Mouse (Mus musculus) hindbrain, embryonic 15.5 days (tissue): Measurements from ENCODE around the gene Plxnd1. TPM values are rescaled to one million over a fixed set of nuclear protein-coding genes. Genes with fewer than 3 reads are reported as not detected.

ENCODE experiments used
- ATAC-seq: fragments of 200-750 bp; cut with Nextera tagmentation; 2 replicates; pipeline ENCODE4 v1.8.0; 2017; ENCODE audit warnings: low read depth, moderate number of reproducible peaks, moderate TSS enrichment; ENCODE audit not compliant: low FRiP score
- H3K27ac ChIP-seq: fragments of 300-500 bp; sonication (generic); replicated peaks from 2 replicates; pipeline ENCODE4 v1.5.1; 2015; ENCODE audit warnings: mild to moderate bottlenecking, inconsistent platforms
- H3K27me3 ChIP-seq: fragments of 300-500 bp; sonication (generic); 2 replicates; pipeline ENCODE4 v1.6.1; 2015; ENCODE audit warnings: control low read depth, inconsistent platforms
- H3K36me3 ChIP-seq: fragments of 300-500 bp; sonication (generic); 2 replicates; pipeline ENCODE4 v1.6.1; 2015; ENCODE audit warnings: control low read depth, inconsistent platforms
- H3K4me1 ChIP-seq: fragments of 300-500 bp; sonication (generic); replicated peaks from 2 replicates; pipeline ENCODE4 v1.6.1; 2015; ENCODE audit warnings: control low read depth, inconsistent platforms
- H3K4me2 ChIP-seq: fragments of 300-500 bp; sonication (generic); 2 replicates; pipeline ENCODE4 v1.6.1; 2015; ENCODE audit warnings: moderate library complexity, mild to moderate bottlenecking, inconsistent platforms
- H3K4me3 ChIP-seq: fragments of 300-500 bp; sonication (generic); 2 replicates; pipeline ENCODE4 v1.5.1; 2015; ENCODE audit warnings: mild to moderate bottlenecking, inconsistent platforms
- H3K9ac ChIP-seq: fragments of 300-500 bp; sonication (generic); 2 replicates; pipeline ENCODE4 v1.6.1; 2015; ENCODE audit warnings: inconsistent platforms
- H3K9me3 ChIP-seq: fragments of 300-500 bp; sonication (generic); 2 replicates; pipeline ENCODE4 v1.6.1; 2016; ENCODE audit warnings: control low read depth, inconsistent platforms
- WGBS: fragments of 180-500 bp; shearing (Covaris S2); methylation state at CpG from one replicate; pipeline ENCODE4 v1.1.7; 2015; 5-methylcytosine and 5-hydroxymethylcytosine counted together
- polyA plus RNA-seq: library from polyadenylated mRNA; unstranded; fragments of >200 nt; fragmentation: Nextera tagmentation; extraction: Ambion mirVana; gene quantifications from 2 replicates; pipeline ENCODE4 v1.2.1, GENCODE M21; 2015

The Plxnd1 gene
- polyA plus RNA-seq, 1 experiment from 2014 or later, result 10.8 TPM

GRCm38 (mm10) chr6:115944638-115945037 is 50.2 kb downstream of the Plxnd1 start, which contains the start of gene H1foo:
Gene H1foo, plus strand, starts transcription at chr6:115944938.
- no peaks in the 10 kb centered on the region for H3K9me3 ChIP-seq
- ATAC-seq, result no peak
- no peaks in the 10 kb centered on the region for H3K27me3 ChIP-seq
- H3K4me2 ChIP-seq, result no peak within 1 kb of the TSS
- peaks cover 2% of the 10 kb centered on the region; the same call in 1 of the 2 replicates for H3K4me1 ChIP-seq
- no peak within 1 kb of the TSS for H3K4me3 ChIP-seq
- WGBS, result 87% methylated on average over 5 of the region's 5 CpGs
- no peak within 1 kb of the TSS for H3K9ac ChIP-seq
- no peaks in the 10 kb centered on the region for H3K36me3 ChIP-seq
- H3K27ac ChIP-seq, result no peak within 1 kb of the TSS

- H3K9me3 ChIP-seq, result no peaks in the 10 kb centered on the region
Measured at GRCm38 (mm10) chr6:115943498-115944427, 51.0 kb downstream of the Plxnd1 start.

GRCm38 (mm10) chr6:115941128-115941527 is 53.7 kb downstream of the Plxnd1 start:
- no peak overlapping the region for H3K4me3 ChIP-seq
- no peak overlapping the region for H3K9ac ChIP-seq
- H3K9me3 ChIP-seq, result no peaks in the 10 kb centered on the region
- H3K27me3 ChIP-seq, result no peaks in the 10 kb centered on the region
- H3K36me3 ChIP-seq, result no peaks in the 10 kb centered on the region
- H3K4me1 ChIP-seq, result no peaks in the 10 kb centered on the region
- 17% methylated on average over 5 of the region's 12 CpGs for WGBS
- no peak overlapping the region for H3K27ac ChIP-seq
- H3K4me2 ChIP-seq, result no peak overlapping the region
- no peak for ATAC-seq

More at GRCm38 (mm10) chr6:115943498-115944427, 51.0 kb downstream of the Plxnd1 start:
- H3K27me3 ChIP-seq, result no peaks in the 10 kb centered on the region
- H3K36me3 ChIP-seq, result no peaks in the 10 kb centered on the region
- no peak overlapping the region for H3K27ac ChIP-seq
- H3K9ac ChIP-seq, result no peak overlapping the region
- no peak overlapping the region for H3K4me2 ChIP-seq
- peaks cover 2% of the 10 kb centered on the region; the same call in 1 of the 2 replicates for H3K4me1 ChIP-seq
- ATAC-seq, result no peak
- H3K4me3 ChIP-seq, result no peak overlapping the region
- 83% methylated on average over 9 of the region's 9 CpGs for WGBS

GRCm38 (mm10) chr6:115940603-115941002 is 54.2 kb downstream of the Plxnd1 start:
- H3K4me3 ChIP-seq, result no peak overlapping the region
- no peak overlapping the region for H3K4me2 ChIP-seq
- H3K27me3 ChIP-seq, result no peaks in the 10 kb centered on the region
- 73% methylated on average over 1 of the region's 1 CpGs for WGBS
- H3K9me3 ChIP-seq, result no peaks in the 10 kb centered on the region
- H3K36me3 ChIP-seq, result no peaks in the 10 kb centered on the region
- no peak overlapping the region for H3K27ac ChIP-seq
- no peak for ATAC-seq
- no peaks in the 10 kb centered on the region for H3K4me1 ChIP-seq
- H3K9ac ChIP-seq, result no peak overlapping the region

GRCm38 (mm10) chr6:115938798-115939197 is 56.0 kb downstream of the Plxnd1 start:
- no peak for ATAC-seq
- Histone ChIP-seq H3K4me3 (no peak overlapping the region), H3K27ac (no peak overlapping the region), H3K36me3 (no peaks in the 10 kb centered on the region), H3K9me3 (no peaks in the 10 kb centered on the region), H3K4me1 (no peaks in the 10 kb centered on the region), H3K9ac (no peak overlapping the region), H3K4me2 (no peak overlapping the region), H3K27me3 (no peaks in the 10 kb centered on the region)
- 85% methylated on average over 1 of the region's 1 CpGs for WGBS

GRCm38 (mm10) chr6:115938011-115938410 is 56.8 kb downstream of the Plxnd1 start:
- no peak overlapping the region for H3K4me2 ChIP-seq
- no peaks in the 10 kb centered on the region for H3K9me3 ChIP-seq
- no peak overlapping the region for H3K4me3 ChIP-seq
- 97% methylated on average over 2 of the region's 2 CpGs for WGBS
- H3K9ac ChIP-seq, result no peak overlapping the region
- no peak overlapping the region for H3K27ac ChIP-seq
- no peak for ATAC-seq
- H3K27me3 ChIP-seq, result no peaks in the 10 kb centered on the region
- H3K4me1 ChIP-seq, result no peaks in the 10 kb centered on the region
- H3K36me3 ChIP-seq, result no peaks in the 10 kb centered on the region

- Histone ChIP-seq H3K4me2 (no peak overlapping the region), H3K9ac (no peak overlapping the region), H3K4me3 (no peak overlapping the region), H3K27me3 (no peaks in the 10 kb centered on the region), H3K36me3 (no peaks in the 10 kb centered on the region), H3K9me3 (no peaks in the 10 kb centered on the region), H3K4me1 (no peaks in the 10 kb centered on the region), H3K27ac (no peak overlapping the region)
- 89% methylated on average over 8 of the region's 8 CpGs for WGBS
- no peak for ATAC-seq
Measured at GRCm38 (mm10) chr6:115935544-115935943, 59.3 kb downstream of the Plxnd1 start.

- Histone ChIP-seq H3K36me3 (no peaks in the 10 kb centered on the region), H3K9ac (no peak overlapping the region), H3K9me3 (no peaks in the 10 kb centered on the region), H3K4me2 (no peak overlapping the region), H3K27ac (no peak overlapping the region), H3K4me3 (no peak overlapping the region), H3K4me1 (no peaks in the 10 kb centered on the region; the same call in 1 of the 2 replicates), H3K27me3 (no peaks in the 10 kb centered on the region)
- ATAC-seq, result no peak
- WGBS, result 86% methylated on average over 3 of the region's 3 CpGs
Measured at GRCm38 (mm10) chr6:115932391-115932790, 62.4 kb downstream of the Plxnd1 start.

GRCm38 (mm10) chr6:115931639-115932038 is 63.2 kb downstream of the Plxnd1 start, which contains the start of gene Rho:
Gene Rho, plus strand, starts transcription at chr6:115931748.
- no peak within 1 kb of the TSS for H3K9ac ChIP-seq
- H3K27ac ChIP-seq, result no peak within 1 kb of the TSS
- no peak within 1 kb of the TSS for H3K4me2 ChIP-seq
- H3K27me3 ChIP-seq, result no peaks in the 10 kb centered on the region
- no peak within 1 kb of the TSS for H3K4me3 ChIP-seq
- H3K4me1 ChIP-seq, result peaks cover 7% of the 10 kb centered on the region
- no peaks in the 10 kb centered on the region for H3K9me3 ChIP-seq
- WGBS, result 89% methylated on average over 14 of the region's 14 CpGs
- ATAC-seq, result no peak
- H3K36me3 ChIP-seq, result no peaks in the 10 kb centered on the region

- H3K36me3 ChIP-seq, result no peaks in the 10 kb centered on the region
- peaks cover 15% of the 10 kb centered on the region for H3K4me1 ChIP-seq
- H3K9me3 ChIP-seq, result no peaks in the 10 kb centered on the region
- H3K27me3 ChIP-seq, result no peaks in the 10 kb centered on the region
- no peak for ATAC-seq
- H3K27ac ChIP-seq, result no peak overlapping the region
- no peak overlapping the region for H3K4me3 ChIP-seq
- WGBS, result 76% methylated on average over 5 of the region's 5 CpGs
- no peak overlapping the region for H3K4me2 ChIP-seq
- H3K9ac ChIP-seq, result no peak overlapping the region
Measured at GRCm38 (mm10) chr6:115930018-115930417, 64.8 kb downstream of the Plxnd1 start.

- H3K27ac ChIP-seq, result no peak overlapping the region
- H3K9ac ChIP-seq, result no peak overlapping the region
- peak; percentile 19; the same call in 1 of the 2 replicates for ATAC-seq
- H3K4me2 ChIP-seq, result no peak overlapping the region
- 56% methylated on average over 10 of the region's 10 CpGs for WGBS
- peaks cover 15% of the 10 kb centered on the region for H3K4me1 ChIP-seq
- no peaks in the 10 kb centered on the region for H3K9me3 ChIP-seq
- H3K27me3 ChIP-seq, result no peaks in the 10 kb centered on the region
- no peak overlapping the region for H3K4me3 ChIP-seq
- no peaks in the 10 kb centered on the region for H3K36me3 ChIP-seq
Measured at GRCm38 (mm10) chr6:115927292-115928242, 67.2 kb downstream of the Plxnd1 start.

- WGBS, result 53% methylated on average over 10 of the region's 10 CpGs
Measured at GRCm38 (mm10) chr6:115926416-115926815, 68.4 kb downstream of the Plxnd1 start.

More at GRCm38 (mm10) chr6:115926416-115926815, 68.4 kb downstream of the Plxnd1 start:
- Histone ChIP-seq H3K36me3 (no peaks in the 10 kb centered on the region), H3K27ac (no peak overlapping the region), H3K9me3 (no peaks in the 10 kb centered on the region), H3K9ac (no peak overlapping the region), H3K4me3 (no peak overlapping the region), H3K4me1 (peaks cover 15% of the 10 kb centered on the region), H3K4me2 (no peak overlapping the region), H3K27me3 (no peaks in the 10 kb centered on the region)
- no peak for ATAC-seq
